Mouse (Mus musculus) brown adipose tissue, adult 24 weeks (tissue): Measurements from ENCODE around the gene 4933424G06Rik. TPM values are rescaled to one million over a fixed set of nuclear protein-coding genes. Genes with fewer than 3 reads are reported as not detected.
"Not testable (repeated sequence)": the region's sequence is repeated elsewhere in the genome, so short reads cannot be mapped to it uniquely, and the experiment has no call there.

Source experiments
- H3K27ac ChIP-seq: fragments of 200-500 bp; replicated peaks from 2 replicates; pipeline ENCODE4 v1.5.1; 2012; ENCODE audit warnings: low read depth, mild to moderate bottlenecking, low read length
- H3K4me1 ChIP-seq: fragments of 200-500 bp; 2 replicates; pipeline ENCODE4 v1.6.1; 2012; ENCODE audit warnings: low read length, mixed read lengths; ENCODE audit not compliant: control insufficient read depth, insufficient read depth, insufficient read length
- H3K4me3 ChIP-seq: fragments of 200-500 bp; 2 replicates; pipeline ENCODE4 v1.5.1; 2012; ENCODE audit warnings: low read depth, mild to moderate bottlenecking, low read length, moderate library complexity; ENCODE audit not compliant: insufficient read depth
- polyA plus RNA-seq: library from polyadenylated mRNA; stranded (reverse); fragments of >200 nt; gene quantifications from 2 replicates; pipeline ENCODE4 v1.2.4, GENCODE M21; 2012; ENCODE audit not compliant: missing spikeins, insufficient read depth, insufficient read length

Gene 4933424G06Rik
- not detected in 2 replicates for polyA plus RNA-seq

DNA sequence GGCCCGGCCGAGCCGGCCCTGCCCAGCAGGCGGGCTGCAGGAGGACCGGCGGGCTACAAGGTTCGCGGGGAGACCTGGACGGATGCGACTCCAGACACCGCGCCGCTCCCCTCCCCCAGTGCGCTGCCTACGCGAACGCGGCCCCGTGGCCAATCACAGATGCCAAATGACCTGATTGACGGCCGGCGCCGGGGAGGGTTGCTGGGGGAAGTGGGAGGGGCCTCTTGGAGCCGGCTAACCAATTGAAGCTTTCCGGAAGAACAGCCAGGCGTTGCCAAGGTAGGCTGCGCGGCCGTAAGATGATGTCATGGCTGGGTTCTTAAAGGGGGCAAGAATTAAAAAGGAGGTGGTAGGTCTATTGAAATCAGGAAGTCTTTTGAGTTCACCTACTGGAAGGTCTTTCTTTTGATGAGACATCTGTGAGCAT, at the start of gene 4933424G06Rik:
Gene 4933424G06Rik (plus strand): TSS at position 296 of the 427 bp plus-strand sequence.
- H3K4me1 ChIP-seq = peaks cover 9% of the 10 kb centered on the region
- peak within 1 kb of the TSS; percentile 90 for H3K4me3 ChIP-seq
- H3K27ac ChIP-seq = peak within 1 kb of the TSS; percentile 45

DNA sequence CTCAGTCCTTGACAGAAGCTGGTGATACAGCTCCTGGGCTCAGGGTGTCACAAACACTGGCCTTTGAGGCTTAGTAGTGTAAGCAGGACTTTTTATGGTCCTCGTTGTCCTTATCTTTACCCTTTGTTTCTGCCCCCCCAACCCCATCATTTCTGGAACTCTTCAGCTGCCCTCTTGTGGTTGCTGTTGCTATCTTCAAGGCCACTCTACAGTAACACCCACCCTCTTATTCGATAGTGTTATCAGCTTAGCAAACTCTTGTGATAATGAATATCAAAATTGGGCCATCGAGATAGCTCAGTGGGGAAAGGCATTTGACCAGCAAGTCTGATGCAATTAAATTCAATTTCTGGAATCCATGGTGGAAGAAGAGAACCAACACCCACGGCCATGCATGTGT, 45.5 kb upstream of the 4933424G06Rik start:
- H3K4me3 ChIP-seq = no peak overlapping the region
- no peaks in the 10 kb centered on the region for H3K4me1 ChIP-seq
- no peak overlapping the region for H3K27ac ChIP-seq

DNA sequence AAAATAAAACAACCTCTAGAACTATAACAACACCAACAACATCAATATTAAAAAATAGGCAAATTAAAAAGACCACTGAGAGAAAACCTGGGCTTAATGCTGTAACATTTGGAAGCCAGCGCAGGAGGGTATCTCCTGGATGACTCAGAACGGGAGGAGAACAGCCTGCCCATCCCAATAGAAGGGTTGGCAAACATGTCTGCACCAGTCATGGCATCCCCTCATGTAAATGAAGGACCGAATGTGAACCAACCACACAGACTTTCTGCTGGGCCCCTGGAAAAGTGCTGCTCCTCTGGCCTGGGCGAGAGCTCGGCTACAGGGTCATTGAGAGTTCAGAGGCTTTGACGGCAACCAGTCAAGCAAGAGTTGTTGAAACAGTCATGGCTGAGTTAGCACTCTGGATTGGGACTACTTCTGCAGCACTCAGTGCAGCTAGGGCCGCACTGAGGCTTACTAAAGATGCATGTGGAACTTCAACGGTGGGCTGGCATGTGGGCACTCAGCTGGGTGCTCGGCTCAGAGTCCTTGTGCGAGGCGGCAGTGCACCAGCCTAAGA, 44.7 kb upstream of the 4933424G06Rik start:
- H3K4me1 ChIP-seq = no peaks in the 10 kb centered on the region
- H3K27ac ChIP-seq = no peak overlapping the region
- H3K4me3 ChIP-seq = no peak overlapping the region

DNA sequence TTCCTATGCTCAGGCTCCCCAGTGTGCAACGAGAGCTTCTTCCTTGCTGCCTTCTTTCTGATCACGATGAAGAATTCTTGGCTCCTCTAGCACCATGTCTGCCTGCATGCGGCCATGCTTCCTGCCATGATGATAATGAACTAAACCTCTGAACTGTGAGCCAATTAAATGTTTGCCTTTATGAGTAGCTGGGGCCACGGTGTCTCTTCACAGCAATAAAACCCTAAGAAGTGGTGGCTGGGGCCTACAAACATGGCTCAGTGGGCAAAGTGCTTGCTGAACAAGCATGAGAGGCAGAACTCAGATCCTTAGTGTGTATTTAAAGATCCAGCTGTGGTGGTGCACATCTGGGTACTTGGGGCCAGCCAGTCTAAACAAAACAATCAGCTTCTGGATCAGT, 44.0 kb upstream of the 4933424G06Rik start:
- H3K27ac ChIP-seq = no peak overlapping the region
- H3K4me1 ChIP-seq = no peaks in the 10 kb centered on the region
- no peak overlapping the region for H3K4me3 ChIP-seq

DNA sequence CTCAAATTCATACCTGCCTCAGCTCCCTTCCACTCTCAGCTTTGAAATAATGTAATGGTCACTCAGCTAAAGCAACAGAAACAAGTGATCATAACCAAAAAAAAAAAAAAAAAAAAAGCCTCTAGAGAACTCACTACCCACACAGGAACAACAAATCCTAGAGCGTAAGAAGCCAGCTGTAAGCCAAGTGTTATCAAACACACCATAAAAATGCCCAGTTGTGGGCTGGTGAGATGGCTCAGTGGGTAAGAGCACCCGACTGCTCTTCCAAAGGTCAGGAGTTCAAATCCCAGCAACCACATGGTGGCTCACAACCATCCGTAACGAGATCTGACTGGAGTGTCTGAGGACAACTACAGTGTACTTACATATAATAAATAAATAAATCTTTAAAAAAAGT, 41.9 kb upstream of the 4933424G06Rik start:
- not testable (repeated sequence) for H3K4me1 ChIP-seq, H3K4me3 ChIP-seq, H3K27ac ChIP-seq

DNA sequence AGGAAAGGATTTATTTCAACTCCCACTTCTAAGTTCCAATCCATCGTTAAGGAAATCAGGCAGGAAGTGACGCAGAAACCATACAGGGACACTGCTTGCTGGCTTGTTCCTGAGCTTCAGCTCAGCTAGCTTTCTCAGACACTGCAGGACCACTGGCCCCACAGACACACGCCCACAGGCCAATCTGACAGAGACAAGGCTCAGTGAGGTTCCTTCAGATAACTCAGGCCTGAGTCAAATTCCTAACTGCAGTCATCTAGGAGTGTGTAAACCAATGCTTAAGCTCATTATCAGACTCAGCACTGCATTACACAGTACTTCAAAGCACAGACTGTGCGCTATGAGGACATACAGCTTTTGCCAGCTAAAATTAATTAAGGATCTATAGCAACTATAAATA, 39.7 kb upstream of the 4933424G06Rik start:
- Histone ChIP-seq H3K27ac (no peak overlapping the region), H3K4me3 (no peak overlapping the region), H3K4me1 (no peaks in the 10 kb centered on the region)

DNA sequence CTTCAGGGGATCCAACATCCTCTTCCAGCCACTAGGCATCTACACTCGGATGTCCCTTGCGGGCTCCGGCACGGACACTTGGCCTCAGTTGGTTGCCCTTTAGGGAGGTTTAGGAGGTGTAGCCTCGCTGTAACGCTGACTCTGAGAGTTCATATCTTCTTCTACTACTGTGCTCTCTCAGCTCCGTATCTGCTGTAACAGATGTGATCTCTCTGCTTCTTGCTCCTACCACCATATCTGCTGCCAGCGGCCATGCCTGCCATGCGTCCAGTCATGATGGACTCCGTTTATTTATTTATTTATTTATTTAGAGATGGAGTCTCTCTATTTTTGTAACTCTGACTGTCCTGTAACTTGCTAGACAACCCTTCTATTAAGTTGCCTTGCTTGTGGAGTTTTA, 38.7 kb upstream of the 4933424G06Rik start:
- no peak overlapping the region for H3K27ac ChIP-seq
- H3K4me1 ChIP-seq = no peaks in the 10 kb centered on the region

DNA sequence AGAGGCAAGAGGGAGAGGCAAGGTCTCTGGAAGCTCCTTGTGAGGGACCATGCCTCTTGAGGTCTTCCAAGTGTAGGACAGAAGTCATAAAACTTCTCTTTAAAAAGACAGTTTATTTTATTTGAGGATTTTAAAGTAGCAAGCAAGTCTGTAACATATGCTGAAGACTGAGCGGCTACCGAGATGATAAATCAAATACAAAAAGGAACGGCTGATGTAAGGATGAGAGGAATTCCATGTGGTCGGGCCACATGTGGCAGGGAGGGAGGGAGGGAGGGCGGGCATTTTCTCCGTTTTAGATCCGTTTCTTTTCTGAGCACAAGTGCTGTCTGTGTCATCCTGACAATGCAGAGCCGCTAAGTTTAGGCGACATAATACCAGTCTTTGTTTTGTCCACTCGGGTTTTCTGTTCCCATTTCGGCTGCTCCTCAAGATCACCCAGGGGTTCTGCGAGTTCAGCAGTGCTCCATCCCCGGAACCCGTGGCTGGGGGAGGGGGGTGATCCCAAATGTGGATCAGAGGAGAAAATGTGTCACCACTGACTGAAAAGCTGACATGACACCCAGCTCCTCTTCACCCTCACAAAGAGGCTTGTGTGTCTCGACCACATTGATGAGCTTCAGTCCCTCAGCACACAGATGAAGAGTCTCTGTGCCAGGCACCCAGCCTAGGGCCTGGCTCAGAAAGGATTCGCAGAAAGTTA, 37.1 kb upstream of the 4933424G06Rik start:
- no peak overlapping the region for H3K4me3 ChIP-seq
- H3K27ac ChIP-seq = no peak overlapping the region
- no peaks in the 10 kb centered on the region for H3K4me1 ChIP-seq

More for the DNA sequence above, 38.7 kb upstream of the 4933424G06Rik start:
- no peak overlapping the region for H3K4me3 ChIP-seq

DNA sequence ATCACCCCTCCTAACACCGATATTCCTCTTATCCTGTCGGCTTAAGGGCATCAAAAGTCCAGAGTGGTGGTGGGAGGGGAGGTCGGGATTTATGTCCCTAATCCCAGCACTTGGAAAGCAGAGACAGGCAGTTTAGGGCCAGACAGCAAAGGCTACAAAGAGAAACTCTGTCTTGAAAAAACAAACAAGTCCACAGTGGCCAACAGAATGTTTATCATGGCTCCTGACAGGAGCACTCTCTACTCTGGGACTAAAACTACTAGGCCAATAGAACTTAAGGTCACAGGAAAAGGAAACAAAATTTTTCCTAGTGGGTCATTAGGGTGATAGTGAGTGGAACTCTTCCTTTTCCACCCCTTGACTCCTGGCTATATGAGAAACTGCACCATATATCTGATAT, 35.0 kb upstream of the 4933424G06Rik start:
- no peaks in the 10 kb centered on the region for H3K4me1 ChIP-seq
- no peak overlapping the region for H3K4me3 ChIP-seq
- H3K27ac ChIP-seq = no peak overlapping the region

DNA sequence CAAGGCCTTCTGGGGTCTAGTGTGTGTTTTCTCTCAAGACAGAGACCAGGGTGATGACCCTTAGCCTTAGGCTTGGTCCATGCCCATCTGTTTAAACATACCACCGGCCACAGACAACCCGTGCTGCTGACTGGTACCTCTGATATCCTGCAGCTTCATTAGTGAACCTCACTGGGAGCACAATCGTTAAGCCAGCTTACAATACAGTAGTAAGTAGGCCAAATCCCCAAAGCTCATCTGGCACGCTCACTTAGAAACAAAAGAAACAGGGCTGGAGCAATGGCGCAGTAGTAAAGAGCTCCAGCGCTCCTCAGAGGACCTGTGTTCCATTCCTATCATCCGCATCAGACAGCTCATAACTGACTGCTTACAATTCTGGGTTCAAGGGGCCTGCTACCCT, 29.1 kb upstream of the 4933424G06Rik start:
- Histone ChIP-seq H3K4me1 (no peaks in the 10 kb centered on the region), H3K4me3 (no peak overlapping the region), H3K27ac (no peak overlapping the region)

DNA sequence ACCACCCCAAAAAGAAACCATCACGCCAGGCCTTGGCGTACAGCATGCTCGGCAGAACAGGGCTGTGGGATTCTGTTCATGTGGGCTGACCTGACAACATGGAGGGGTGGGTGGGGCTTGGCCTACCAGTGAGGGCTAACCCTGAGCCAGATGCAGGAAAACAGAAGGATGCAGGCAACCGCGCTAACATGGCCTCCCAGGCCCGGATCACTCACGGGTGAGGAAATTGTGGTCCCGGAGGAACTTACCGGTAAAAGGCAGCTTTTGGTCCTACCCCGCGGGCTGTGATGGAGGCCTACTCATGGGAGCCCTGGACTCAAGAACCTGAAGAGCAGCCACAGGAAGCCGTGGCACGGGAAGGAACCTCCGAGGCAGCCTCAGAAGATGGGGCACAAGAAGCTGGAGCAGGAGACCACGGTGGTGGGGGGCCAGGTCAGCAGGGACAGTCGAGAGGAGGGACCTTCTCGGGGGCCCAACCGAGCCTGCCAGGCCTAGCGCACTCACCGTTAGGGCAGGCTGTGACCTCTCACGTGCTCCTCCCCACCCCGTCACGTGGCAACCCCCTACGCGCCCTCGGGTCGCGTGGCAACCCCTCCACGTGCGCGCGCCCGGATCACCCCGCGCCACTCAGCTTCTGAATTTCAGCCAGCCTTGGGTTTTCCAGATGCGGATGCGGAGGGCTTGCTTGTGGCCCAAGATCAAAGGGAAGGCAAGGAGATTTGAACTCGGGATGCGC, 27.2 kb upstream of the 4933424G06Rik start, which contains the start of gene Fam178b:
Gene Fam178b (minus strand): TSS at position 564 of the 736 bp plus-strand sequence.
- Histone ChIP-seq H3K4me3 (no peak within 1 kb of the TSS), H3K4me1 (no peaks in the 10 kb centered on the region), H3K27ac (no peak within 1 kb of the TSS)

DNA sequence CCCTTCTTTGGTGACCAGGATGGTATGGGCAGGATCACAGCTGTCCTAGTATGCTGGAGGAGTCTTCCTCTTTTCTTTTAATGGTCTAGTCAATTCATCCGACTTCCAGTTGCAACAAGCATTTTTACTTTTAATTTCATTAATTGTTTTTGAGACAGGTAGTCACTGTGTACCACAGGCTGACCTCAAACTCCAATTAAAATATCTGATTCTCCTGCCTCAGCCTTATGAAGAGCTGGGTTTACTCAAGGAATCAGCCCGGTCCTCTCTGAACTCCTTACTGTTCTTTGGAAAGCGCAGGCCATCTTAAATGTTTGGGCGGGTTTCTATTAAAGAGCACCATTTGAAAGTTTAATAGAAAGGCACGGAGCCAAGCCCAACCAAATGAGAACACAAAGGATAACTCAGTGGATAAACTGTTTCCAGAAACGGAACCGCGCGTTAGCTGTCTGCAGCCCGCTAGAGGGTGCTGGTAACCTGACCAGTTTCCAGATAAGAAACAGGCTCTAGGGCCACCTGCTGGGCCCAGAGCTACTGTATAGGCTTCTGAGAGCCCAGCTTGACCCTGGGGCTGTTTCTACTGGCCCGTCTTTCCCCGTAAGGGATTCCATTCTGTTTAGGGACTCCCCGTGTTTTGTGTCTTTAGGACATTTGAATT, 26.0 kb upstream of the 4933424G06Rik start:
- no peaks in the 10 kb centered on the region for H3K4me1 ChIP-seq
- H3K27ac ChIP-seq = no peak overlapping the region
- H3K4me3 ChIP-seq = no peak overlapping the region

DNA sequence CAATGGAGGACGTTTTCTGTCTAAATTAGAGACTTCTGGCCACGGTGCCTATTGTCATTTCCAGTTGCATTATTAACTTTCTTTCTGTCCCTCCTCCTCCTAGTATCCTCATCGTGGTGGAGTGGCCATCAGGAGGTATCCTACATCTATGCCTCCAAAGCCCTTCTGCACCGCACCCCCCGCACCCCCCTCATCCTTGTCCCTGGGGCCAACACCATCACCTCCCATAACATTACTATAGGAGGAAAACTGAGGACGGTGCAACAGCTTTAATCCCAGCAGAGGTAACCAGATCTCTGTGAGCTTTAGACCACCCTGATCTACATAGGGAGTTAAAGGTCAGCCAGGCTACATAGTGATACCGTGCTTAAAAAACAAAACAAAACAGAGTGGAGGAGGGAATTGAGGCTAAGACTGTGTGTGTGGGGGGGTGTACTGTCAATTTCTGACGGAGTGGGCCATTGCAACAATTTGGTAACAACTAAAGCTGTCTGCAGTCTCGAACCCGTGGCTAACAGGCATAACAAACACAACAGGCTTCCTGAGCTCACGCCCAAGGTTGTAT, 19.2 kb upstream of the 4933424G06Rik start:
- Histone ChIP-seq H3K4me3 (peak overlapping the region; percentile 59), H3K27ac (peak overlapping the region; percentile 83), H3K4me1 (no peaks in the 10 kb centered on the region)

DNA sequence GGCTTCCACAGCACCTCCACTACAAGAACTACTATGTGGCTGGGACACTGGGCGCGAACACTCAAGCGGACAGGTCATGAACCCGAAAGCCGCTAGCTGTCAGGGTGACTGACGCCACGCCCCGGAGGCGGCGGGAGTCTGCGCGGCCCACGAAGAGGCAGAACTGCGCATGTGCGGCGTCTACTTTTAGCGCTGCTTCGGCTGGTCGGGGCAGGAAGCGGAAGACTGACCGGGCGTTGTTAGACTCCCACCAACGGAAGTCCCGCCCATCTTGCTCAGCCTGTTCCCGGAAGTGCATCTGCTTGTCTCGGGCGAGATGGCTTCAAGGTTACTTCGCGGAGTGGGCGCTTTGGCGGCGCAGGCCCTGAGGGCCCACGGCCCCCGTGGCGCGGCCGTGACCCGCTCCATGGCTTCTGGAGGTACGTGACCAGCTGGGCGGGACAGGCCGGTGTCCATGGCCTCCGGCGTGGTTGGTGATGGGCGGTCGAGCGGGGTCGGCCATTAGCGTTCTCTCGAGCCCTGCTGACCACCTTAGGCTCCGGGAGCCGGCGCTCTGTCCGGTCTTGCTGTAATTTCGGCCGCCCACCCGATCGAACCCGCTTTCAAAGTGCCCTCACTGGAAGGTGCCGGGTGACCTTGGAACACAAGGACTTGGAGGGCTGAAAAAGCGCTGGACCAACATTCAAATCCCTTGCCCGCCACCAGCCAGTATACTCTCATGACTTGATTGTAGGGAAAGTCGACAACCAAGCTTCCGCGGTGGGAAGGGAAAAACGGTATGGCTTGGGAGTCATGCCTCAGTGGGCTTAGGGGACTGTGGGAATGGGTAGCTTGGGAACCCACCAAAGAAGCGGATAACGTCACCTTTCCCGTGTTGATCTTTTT, 18.4 kb upstream of the 4933424G06Rik start, which contains the start of gene Cox5b:
Gene Cox5b (plus strand): TSS at position 179 of the 885 bp plus-strand sequence.
- peak within 1 kb of the TSS; percentile 99 for H3K27ac ChIP-seq
- H3K4me3 ChIP-seq = peak within 1 kb of the TSS; percentile 89
- H3K4me1 ChIP-seq = no peaks in the 10 kb centered on the region
